ENCODE assay signal across 9 mouse cellular contexts in genomic region chr6:29712011-29712584, GRCm38 (mm10). TPM values are rescaled to one million over a fixed set of nuclear protein-coding genes. Genes with fewer than 3 reads are reported as not detected.
DNase-seq lines count a peak whose midpoint lies in the region; ATAC-seq and TF ChIP-seq lines count a peak whose summit lies in the region.
"Had no signal": no experiment of that assay in that cellular context is flagged by ENCODE, and none has a peak within 500 bp of the region (broad histone marks: within the 10 kb centered on the region; RNA-seq: fewer than 3 reads in every experiment).

No protein-coding gene starts in this region.

- H3K4me2 ChIP-seq in hindbrain, embryonic 15.5 days = no peak overlapping the region
- H3K4me2 ChIP-seq: embryonic facial prominence, embryonic 12.5 days had no signal

- TF ChIP-seq POLR2A in brain, embryonic 14.5 days (IDR thresholded peaks at IDR 0.05; ENCODE audit: borderline replicate concordance, extremely low read depth, insufficient read depth, insufficient read length, poor library complexity, severe bottlenecking) = no peak

- peak; percentile 76 for TF ChIP-seq CTCF in E14TG2a.4 (conservative IDR thresholded peaks at IDR 0.05; ENCODE audit: low read length)
- peak; percentile 70; the same call in 1 of the 2 replicates for TF ChIP-seq CTCF in brain, embryonic 14.5 days (IDR thresholded peaks at IDR 0.05; ENCODE audit: borderline replicate concordance, extremely low read depth, insufficient read depth, insufficient read length)

- peak; percentile 22 for DNase-seq in kidney, adult 18-20 months
- no peak for DNase-seq in kidney, adult 11 months
- DNase-seq in brain, embryonic 14.5 days (ENCODE audit: low read depth) = peak; percentile 87
- no peak for DNase-seq in urinary bladder, adult 18-20 months (ENCODE audit: low spot score in 2 of 2)
- no peak for DNase-seq in frontal cortex, postnatal 25 days (ENCODE audit: low spot score in 2 of 2)

- peak; percentile 28; the same call in 1 of the 2 replicates for ATAC-seq in hindbrain, embryonic 15.5 days (ENCODE audit: low FRiP score, low read depth)
- peak; percentile 87 for ATAC-seq in megakaryocyte progenitor cell, adult 5-6 weeks (replicated peaks; ENCODE audit: poor library complexity)

- no peaks in the 10 kb centered on the region for H3K9me3 ChIP-seq in E14TG2a.4 (ENCODE audit: low read length)
- H3K9me3 ChIP-seq in hindbrain, embryonic 15.5 days = no peaks in the 10 kb centered on the region
- H3K9me3 ChIP-seq: embryonic facial prominence, embryonic 12.5 days had no signal

- peaks cover 18% of the 10 kb centered on the region for H3K4me1 ChIP-seq in E14TG2a.4 (replicated peaks; ENCODE audit: low read depth, low read length)
- peaks cover 17% of the 10 kb centered on the region for H3K4me1 ChIP-seq in hindbrain, embryonic 15.5 days (replicated peaks)

- H3K27ac ChIP-seq in hindbrain, embryonic 15.5 days (replicated peaks) = no peak overlapping the region
- H3K27ac ChIP-seq: embryonic facial prominence, embryonic 12.5 days had no signal

- no peak overlapping the region for H3K4me3 ChIP-seq in E14TG2a.4 (replicated peaks; ENCODE audit: low read length)
- no peak overlapping the region for H3K4me3 ChIP-seq in hindbrain, embryonic 15.5 days
- H3K4me3 ChIP-seq: embryonic facial prominence, embryonic 12.5 days had no signal

- no peaks in the 10 kb centered on the region for H3K36me3 ChIP-seq in E14TG2a.4 (ENCODE audit: insufficient read depth, low read length)
- no peaks in the 10 kb centered on the region for H3K36me3 ChIP-seq in hindbrain, embryonic 15.5 days
- H3K36me3 ChIP-seq: embryonic facial prominence, embryonic 12.5 days had no signal

- H3K9ac ChIP-seq in hindbrain, embryonic 15.5 days = no peak overlapping the region
- H3K9ac ChIP-seq: embryonic facial prominence, embryonic 12.5 days had no signal

- 52% methylated on average over 3 of the region's 3 CpGs for WGBS in hindbrain, embryonic 15.5 days

- H3K27me3 ChIP-seq in E14TG2a.4 (ENCODE audit: insufficient read depth, low read length) = peaks cover 5% of the 10 kb centered on the region; the same call in 1 of the 2 replicates
- no peaks in the 10 kb centered on the region; the same call in 1 of the 2 replicates for H3K27me3 ChIP-seq in hindbrain, embryonic 15.5 days
- H3K27me3 ChIP-seq: embryonic facial prominence, embryonic 12.5 days had no signal

RNA-seq across cellular contexts. Expression of gene Tspan33, which starts 18.1 kb away (rescaled TPM):
- polyA plus RNA-seq in brain, embryonic 14.5 days (2012; rRNA removed) = 5.7 and 10.6 TPM in 2 replicates
- 11.9 and 14.4 TPM in 2 replicates for polyA plus RNA-seq in hindbrain, embryonic 15.5 days (2015; fragmentation: Nextera tagmentation; extraction: Ambion mirVana)
- 4.6 and 5.4 TPM in 2 replicates for total RNA-seq in megakaryocyte progenitor cell, adult 5-6 weeks (2015)
- total RNA-seq in megakaryocyte progenitor cell, adult 5-6 weeks (2017) = 3.7 and 5.8 TPM in 2 replicates

RNA-seq across cellular contexts. Expression of gene Smo, which starts 23.2 kb away (rescaled TPM):
- polyA plus RNA-seq in brain, embryonic 14.5 days (2012; rRNA removed) = 31.5 and 37.8 TPM in 2 replicates
- 14.7 and 15.7 TPM in 2 replicates for polyA plus RNA-seq in hindbrain, embryonic 15.5 days (2015; fragmentation: Nextera tagmentation; extraction: Ambion mirVana)
- total RNA-seq in megakaryocyte progenitor cell, adult 5-6 weeks (2015) = 25.5 and 33.6 TPM in 2 replicates
- total RNA-seq in megakaryocyte progenitor cell, adult 5-6 weeks (2017) = 16.4 and 19.9 TPM in 2 replicates

RNA-seq across cellular contexts. Expression of gene Ahcyl2, which starts 55.7 kb away (rescaled TPM):
- 23.1 and 32.6 TPM in 2 replicates for polyA plus RNA-seq in brain, embryonic 14.5 days (2012; rRNA removed)
- 20.2 and 20.7 TPM in 2 replicates for polyA plus RNA-seq in hindbrain, embryonic 15.5 days (2015; fragmentation: Nextera tagmentation; extraction: Ambion mirVana)
- total RNA-seq in megakaryocyte progenitor cell, adult 5-6 weeks (2015) = 10.2 and 19.1 TPM in 2 replicates
- 14.0 and 38.9 TPM in 2 replicates for total RNA-seq in megakaryocyte progenitor cell, adult 5-6 weeks (2017)

Comparison
In these comparisons a context has a peak if more than half of its experiments do, and no peak if none do; other contexts are left out.
1. DNase-seq: peak in kidney, adult 18-20 months (single experiment) and brain, embryonic 14.5 days (single experiment); none in kidney, adult 11 months (single experiment), urinary bladder, adult 18-20 months (0 of 2) and frontal cortex, postnatal 25 days (0 of 2).